Mouse (Mus musculus) hindbrain, embryonic 15.5 days (tissue): ENCODE results near the gene Jpt1. TPM values are rescaled to one million over a fixed set of nuclear protein-coding genes. Genes with fewer than 3 reads are reported as not detected.

ENCODE experiments used
- ATAC-seq: fragments of 200-750 bp; cut with Nextera tagmentation; 2 replicates; pipeline ENCODE4 v1.8.0; 2017; ENCODE audit warnings: low read depth, moderate number of reproducible peaks, moderate TSS enrichment; ENCODE audit not compliant: low FRiP score
- H3K27ac ChIP-seq: fragments of 300-500 bp; sonication (generic); replicated peaks from 2 replicates; pipeline ENCODE4 v1.5.1; 2015; ENCODE audit warnings: mild to moderate bottlenecking, inconsistent platforms
- H3K27me3 ChIP-seq: fragments of 300-500 bp; sonication (generic); 2 replicates; pipeline ENCODE4 v1.6.1; 2015; ENCODE audit warnings: control low read depth, inconsistent platforms
- H3K36me3 ChIP-seq: fragments of 300-500 bp; sonication (generic); 2 replicates; pipeline ENCODE4 v1.6.1; 2015; ENCODE audit warnings: control low read depth, inconsistent platforms
- H3K4me1 ChIP-seq: fragments of 300-500 bp; sonication (generic); replicated peaks from 2 replicates; pipeline ENCODE4 v1.6.1; 2015; ENCODE audit warnings: control low read depth, inconsistent platforms
- H3K4me2 ChIP-seq: fragments of 300-500 bp; sonication (generic); 2 replicates; pipeline ENCODE4 v1.6.1; 2015; ENCODE audit warnings: moderate library complexity, mild to moderate bottlenecking, inconsistent platforms
- H3K4me3 ChIP-seq: fragments of 300-500 bp; sonication (generic); 2 replicates; pipeline ENCODE4 v1.5.1; 2015; ENCODE audit warnings: mild to moderate bottlenecking, inconsistent platforms
- H3K9ac ChIP-seq: fragments of 300-500 bp; sonication (generic); 2 replicates; pipeline ENCODE4 v1.6.1; 2015; ENCODE audit warnings: inconsistent platforms
- H3K9me3 ChIP-seq: fragments of 300-500 bp; sonication (generic); 2 replicates; pipeline ENCODE4 v1.6.1; 2016; ENCODE audit warnings: control low read depth, inconsistent platforms
- WGBS: fragments of 180-500 bp; shearing (Covaris S2); methylation state at CpG from one replicate; pipeline ENCODE4 v1.1.7; 2015; 5-methylcytosine and 5-hydroxymethylcytosine counted together
- microRNA-seq: library from miRNA; unstranded; fragments of <30 nt; microRNA quantifications from one replicate; pipeline ENCODE4, GENCODE M21; 2016
- polyA plus RNA-seq: library from polyadenylated mRNA; unstranded; fragments of >200 nt; fragmentation: Nextera tagmentation; extraction: Ambion mirVana; gene quantifications from 2 replicates; pipeline ENCODE4 v1.2.1, GENCODE M21; 2015

The Jpt1 gene
- polyA plus RNA-seq, 1 experiment from 2014 or later, result 1,399 TPM

- no peak for ATAC-seq
- Histone ChIP-seq H3K27me3 (no peaks in the 10 kb centered on the region), H3K9me3 (no peaks in the 10 kb centered on the region), H3K4me3 (no peak overlapping the region), H3K36me3 (no peaks in the 10 kb centered on the region), H3K4me1 (no peaks in the 10 kb centered on the region), H3K27ac (no peak overlapping the region), H3K9ac (no peak overlapping the region), H3K4me2 (no peak overlapping the region)
- WGBS, result 38% methylated on average over 7 of the region's 7 CpGs
Measured at GRCm38 (mm10) chr11:115448998-115449397, 65.2 kb downstream of the Jpt1 start.

GRCm38 (mm10) chr11:115448075-115448474, 66.1 kb downstream of the Jpt1 start:
- WGBS, result 86% methylated on average over 16 of the region's 16 CpGs
- ATAC-seq, result no peak
- no peaks in the 10 kb centered on the region for H3K27me3 ChIP-seq

More at GRCm38 (mm10) chr11:115448075-115448474, 66.1 kb downstream of the Jpt1 start:
- H3K4me1 ChIP-seq, result no peaks in the 10 kb centered on the region
- no peak overlapping the region for H3K27ac ChIP-seq
- no peaks in the 10 kb centered on the region for H3K36me3 ChIP-seq
- H3K4me2 ChIP-seq, result no peak overlapping the region
- no peak overlapping the region for H3K4me3 ChIP-seq
- no peaks in the 10 kb centered on the region for H3K9me3 ChIP-seq
- H3K9ac ChIP-seq, result no peak overlapping the region

Small RNAs within 50 kb of the gene (microRNA-seq; reads per million reads assigned to microRNA genes)
- not detected for gene Mir3968

Other genes starting within 250 kb of the Jpt1 start
- 0.64 and 0.73 TPM in 2 replicates for gene Grin2c, start 247.1 kb downstream of the Jpt1 start, polyA plus RNA-seq
- 21.3 and 21.6 TPM in 2 replicates for gene Fdxr, start 237.3 kb downstream of the Jpt1 start, polyA plus RNA-seq
- 1.3 and 1.5 TPM in 2 replicates for gene Fads6, start 216.7 kb downstream of the Jpt1 start, polyA plus RNA-seq
- 0.07 and 0.34 TPM in 2 replicates for gene Otop2, start 207.2 kb downstream of the Jpt1 start, polyA plus RNA-seq
- 0.06 and 0.38 TPM in 2 replicates for gene Ush1g, start 192.3 kb downstream of the Jpt1 start, polyA plus RNA-seq
- gene Otop3, start 179.7 kb downstream of the Jpt1 start, polyA plus RNA-seq, result 2.2 and 2.3 TPM in 2 replicates
- 57.2 and 62.4 TPM in 2 replicates for gene Hid1, start 146.6 kb downstream of the Jpt1 start, polyA plus RNA-seq
- gene Cdr2l, start 132.5 kb downstream of the Jpt1 start, polyA plus RNA-seq, result 25.0 and 27.0 TPM in 2 replicates
- gene Mrpl58, start 110.6 kb downstream of the Jpt1 start, polyA plus RNA-seq, result 180 and 190 TPM in 2 replicates
- gene Atp5h, start 94.4 kb downstream of the Jpt1 start, polyA plus RNA-seq, result 877 and 940 TPM in 2 replicates
- gene Kctd2, start 94.3 kb downstream of the Jpt1 start, polyA plus RNA-seq, result 23.6 and 26.2 TPM in 2 replicates
- not detected in 2 replicates for gene Trim80, start 73.8 kb downstream of the Jpt1 start, polyA plus RNA-seq
- gene Slc16a5, start 51.9 kb downstream of the Jpt1 start, polyA plus RNA-seq, result 0.17 and 0.24 TPM in 2 replicates
- 16.3 and 18.2 TPM in 2 replicates for gene Armc7, start 38.7 kb downstream of the Jpt1 start, polyA plus RNA-seq
- 88.4 and 101 TPM in 2 replicates for gene Nt5c, start 22.5 kb downstream of the Jpt1 start, polyA plus RNA-seq
- 917 and 959 TPM in 2 replicates for gene Sumo2, start 21.9 kb upstream of the Jpt1 start, polyA plus RNA-seq
- 95.4 and 108 TPM in 2 replicates for gene Nup85, start 50.0 kb upstream of the Jpt1 start, polyA plus RNA-seq
- gene Mrps7, start 89.5 kb upstream of the Jpt1 start, polyA plus RNA-seq, result 73.6 and 79.8 TPM in 2 replicates
- gene Gga3, start 89.7 kb upstream of the Jpt1 start, polyA plus RNA-seq, result 35.8 and 38.1 TPM in 2 replicates
- gene Mif4gd, start 98.6 kb upstream of the Jpt1 start, polyA plus RNA-seq, result 12.2 and 13.9 TPM in 2 replicates
- 43.6 and 47.1 TPM in 2 replicates for gene Slc25a19, start 113.9 kb upstream of the Jpt1 start, polyA plus RNA-seq
- gene Grb2, start 194.2 kb upstream of the Jpt1 start, polyA plus RNA-seq, result 186 and 190 TPM in 2 replicates